Mouse (Mus musculus): Measurements from ENCODE around the gene Tnfsf15.

DNA sequence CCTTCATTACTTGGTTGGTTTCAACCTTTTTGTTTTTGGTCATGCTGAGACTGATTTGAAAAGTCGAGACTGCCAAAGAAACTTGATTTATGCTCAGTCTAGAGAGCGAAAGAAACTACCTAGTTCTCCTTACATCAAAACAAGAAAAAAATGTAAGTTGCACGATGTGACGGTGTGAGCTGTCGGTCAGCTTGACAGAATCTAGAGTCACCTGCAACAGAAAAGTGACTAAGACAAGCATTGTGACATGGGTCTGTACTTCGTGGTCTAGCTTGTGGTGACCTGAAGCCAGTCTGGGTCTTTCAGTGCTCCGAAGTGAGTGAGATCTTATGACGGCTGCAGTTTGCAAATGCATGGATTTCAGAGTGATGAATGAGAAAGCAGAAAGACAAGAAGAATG is 32.3 kb upstream of the Tnfsf15 start:
- TF ChIP-seq E2F4 (IDR thresholded peaks at IDR 0.05; ENCODE audit: insufficient read depth) (no peak), USF1 (IDR thresholded peaks at IDR 0.05; ENCODE audit: low read depth) (no peak), POLR2AphosphoS2 (IDR thresholded peaks at IDR 0.05; ENCODE audit: insufficient read length, low read depth) (no peak), POLR2A (IDR thresholded peaks at IDR 0.05; ENCODE audit: insufficient read length, low read depth) (no peak), MAX (IDR thresholded peaks at IDR 0.05; ENCODE audit: low read depth) (no peak), CEBPB (IDR thresholded peaks at IDR 0.05; ENCODE audit: insufficient read depth, poor library complexity, severe bottlenecking) (no peak), TCF12 (IDR thresholded peaks at IDR 0.05; ENCODE audit: insufficient read depth, poor library complexity, severe bottlenecking) (no peak), REST (IDR thresholded peaks at IDR 0.05; ENCODE audit: insufficient read depth, insufficient read length) (no peak), MYOD1 (IDR thresholded peaks at IDR 0.05; ENCODE audit: control insufficient read depth in 1 of 3, insufficient read length in 2 of 3, low read depth in 2 of 3) (no peak)

Data from myocyte (in vitro differentiated cells).